Mouse (Mus musculus): ENCODE measurements around the gene Setd7.

- TF ChIP-seq CTCF (conservative IDR thresholded peaks at IDR 0.05; ENCODE audit: insufficient read depth, insufficient read length, low read depth, low read length) (no peak), POLR2A (IDR thresholded peaks at IDR 0.05; ENCODE audit: low read depth, low read length) (no peak)
These were observed 13.1 kb downstream of the Setd7 start for GRCm38 (mm10) chr3:51547577-51547976.

Measured in kidney, adult 2 months (tissue).